11 mouse cellular contexts compared by ENCODE assay signal in genomic region chr9:105523038-105523437, GRCm38 (mm10). TPM values are rescaled to one million over a fixed set of nuclear protein-coding genes. Genes with fewer than 3 reads are reported as not detected.
A peak's percentile ranks its signal among the peaks of the same experiment; 100 is the strongest.
DNase-seq lines count a peak whose midpoint lies in the region; ATAC-seq and TF ChIP-seq lines count a peak whose summit lies in the region.
"Had no signal": no experiment of that assay in that cellular context is flagged by ENCODE, and none has a peak within 500 bp of the region (broad histone marks: within the 10 kb centered on the region; RNA-seq: fewer than 3 reads in every experiment).

No protein-coding gene starts in this region.

- H3K27ac ChIP-seq in liver, embryonic 15.5 days (replicated peaks): 0 out of 2 replicates have a peak overlapping the region, but pooled peaks have one; percentile 77
- H3K27ac ChIP-seq in thymus, adult 2 months (ENCODE audit: control insufficient read depth, insufficient read depth, low read length): no peak overlapping the region
- H3K27ac ChIP-seq: left cerebral cortex, adult 2 months had no signal

- H3K4me2 ChIP-seq in liver, embryonic 15.5 days: no peak overlapping the region
- H3K4me2 ChIP-seq: heart, embryonic 11.5 days; hindbrain, embryonic 13.5 days had no signal

- 34% methylated on average over 2 of the region's 2 CpGs for WGBS in liver, embryonic 15.5 days (ENCODE audit: insufficient replicate concordance)
- WGBS in thymus, adult 2 months: 91% methylated on average over 2 of the region's 2 CpGs

- no peaks in the 10 kb centered on the region for H3K27me3 ChIP-seq in megakaryocyte, embryonic 14.5 days (replicated peaks)
- H3K27me3 ChIP-seq in liver, embryonic 15.5 days: no peaks in the 10 kb centered on the region
- H3K27me3 ChIP-seq in thymus, adult 2 months (ENCODE audit: control insufficient read depth, insufficient read depth, low read length): no peaks in the 10 kb centered on the region; the same call in 1 of the 2 replicates
- H3K27me3 ChIP-seq: hindbrain, embryonic 13.5 days had no signal

- no peak for TF ChIP-seq POLR2A in thymus, adult 2 months (IDR thresholded peaks at IDR 0.05; ENCODE audit: control insufficient read depth, extremely low read depth, insufficient read depth, low read length, poor library complexity)

- no peak for DNase-seq in cerebellum, postnatal 4 days (ENCODE audit: low spot score in 2 of 2)
- DNase-seq in layer of hippocampus, postnatal 25 days (ENCODE audit: extremely low spot score in 1 of 2, low spot score in 1 of 2): no peak
- no peak for DNase-seq in thymus, adult 2 months

- peak overlapping the region; percentile 4; the same call in 1 of the 2 replicates for H3K9ac ChIP-seq in liver, embryonic 15.5 days
- H3K9ac ChIP-seq: hindbrain, embryonic 13.5 days had no signal

- H3K9me3 ChIP-seq in megakaryocyte, embryonic 14.5 days: no peaks in the 10 kb centered on the region
- H3K9me3 ChIP-seq in liver, embryonic 15.5 days (replicated peaks): no peaks in the 10 kb centered on the region
- H3K9me3 ChIP-seq: hindbrain, embryonic 13.5 days had no signal

- H3K4me3 ChIP-seq in megakaryocyte, embryonic 14.5 days (replicated peaks): peak overlapping the region; percentile 77
- no peak overlapping the region for H3K4me3 ChIP-seq in liver, embryonic 15.5 days (replicated peaks)
- H3K4me3 ChIP-seq in thymus, adult 2 months (ENCODE audit: control insufficient read depth, insufficient read depth, low read length): no peak overlapping the region
- H3K4me3 ChIP-seq: hindbrain, embryonic 13.5 days; left cerebral cortex, adult 2 months had no signal

- peaks cover 69% of the 10 kb centered on the region for H3K4me1 ChIP-seq in megakaryocyte, embryonic 14.5 days
- peaks cover 46% of the 10 kb centered on the region for H3K4me1 ChIP-seq in liver, embryonic 15.5 days (replicated peaks)
- no peaks in the 10 kb centered on the region for H3K4me1 ChIP-seq in thymus, adult 2 months (replicated peaks; ENCODE audit: control insufficient read depth, insufficient read depth, low read length)

- peaks cover 9% of the 10 kb centered on the region for H3K36me3 ChIP-seq in megakaryocyte, embryonic 14.5 days (replicated peaks; ENCODE audit: low read length)
- no peaks in the 10 kb centered on the region for H3K36me3 ChIP-seq in liver, embryonic 15.5 days (replicated peaks)
- H3K36me3 ChIP-seq in thymus, adult 2 months (ENCODE audit: control insufficient read depth, insufficient read depth, low read length): no peaks in the 10 kb centered on the region
- H3K36me3 ChIP-seq: hindbrain, embryonic 13.5 days had no signal

- ATAC-seq in cerebellum, adult (ENCODE audit: insufficient number of reproducible peaks, low FRiP score, low TSS enrichment): peak; percentile 67; the same call in 1 of the 2 replicates
- ATAC-seq in megakaryocyte, adult 5-6 weeks (ENCODE audit: poor library complexity, severe bottlenecking): no peak
- no peak for ATAC-seq in liver, embryonic 15.5 days (ENCODE audit: insufficient read depth)
- ATAC-seq in erythroid progenitor cell, adult 5-6 weeks (replicated peaks; ENCODE audit: low FRiP score, poor library complexity, severe bottlenecking): no peak

- TF ChIP-seq CTCF in thymus, adult 2 months (IDR thresholded peaks at IDR 0.05; ENCODE audit: borderline replicate concordance, control insufficient read depth, extremely low read depth, insufficient read depth, low read length, poor library complexity): no peak

RNA-seq across cellular contexts. Expression of gene Atp2c1, which starts 4.1 kb away (rescaled TPM):
- polyA plus RNA-seq in megakaryocyte, embryonic 14.5 days (2012; ENCODE audit: insufficient read depth, low replicate concordance): 4.5 TPM in 1 of 2 replicates, not detected in the other
- total RNA-seq in megakaryocyte, adult 5-6 weeks (2015): 65.5 and 71.0 TPM in 2 replicates
- 159 and 166 TPM in 2 replicates for total RNA-seq in megakaryocyte, adult 5-6 weeks (2017)
- 19.4 and 21.4 TPM in 2 replicates for polyA plus RNA-seq in liver, embryonic 15.5 days (2015; fragmentation: Nextera tagmentation; extraction: Ambion mirVana)
- total RNA-seq in layer of hippocampus, postnatal 25 days (2021): 100 to 1,000 TPM; 244 to 253 TPM
- 13.0 and 28.1 TPM in 2 replicates for total RNA-seq in erythroid progenitor cell, adult 5-6 weeks (2015; ENCODE audit: low replicate concordance)
- total RNA-seq in erythroid progenitor cell, adult 5-6 weeks (2017; ENCODE audit: low replicate concordance): 25.2 and 37.4 TPM in 2 replicates
- 48.9 and 53.2 TPM in 2 replicates for polyA plus RNA-seq in thymus, adult 2 months (2012; rRNA removed)
